Mouse (Mus musculus) brain, embryonic 18.5 days (tissue): ENCODE data around the gene Zkscan1.
"Not testable (repeated sequence)": the region's sequence is repeated elsewhere in the genome, so short reads cannot be mapped to it uniquely, and the experiment has no call there.

Experiments
- DNase-seq: peaks from one replicate; pipeline ENCODE4 v3.0.0-alpha.2; 2012; ENCODE audit warnings: low read depth, low spot score

The Zkscan1 gene

GRCm38 (mm10) chr5:138084996-138085395, at the start of gene Zkscan1:
Gene Zkscan1, plus strand, starts transcription at chr5:138085084.
- DNase-seq = peak; percentile 84

DNA sequence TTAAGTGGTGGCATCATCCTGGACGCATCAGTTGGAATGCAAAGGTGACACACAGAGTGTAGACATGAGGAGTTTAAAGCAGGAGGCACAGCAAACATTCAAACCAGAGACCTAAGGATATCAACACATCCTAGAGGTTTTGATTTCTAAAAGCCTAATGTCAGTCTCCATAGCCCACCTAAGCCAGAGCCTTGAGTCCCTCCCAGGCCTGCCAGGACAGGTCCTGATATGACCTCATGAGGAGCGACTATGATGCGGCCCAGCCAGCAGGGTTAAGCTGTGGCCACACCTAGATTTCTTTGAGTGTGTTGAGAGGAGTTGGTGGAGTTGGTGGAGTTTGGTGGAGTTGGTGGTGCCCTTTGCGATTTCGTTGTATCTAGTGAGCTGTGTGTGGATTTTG, 32.0 kb upstream of the Zkscan1 start, which contains the start of gene Smok3c:
TSS of gene Smok3c (plus strand) at position 301 of the 400 bp plus-strand sequence.
- DNase-seq = not testable (repeated sequence)

- no peak for DNase-seq
These were observed 11.1 kb upstream of the Zkscan1 start for GRCm38 (mm10) chr5:138073803-138074202.

- no peak for DNase-seq
These were observed 9.2 kb upstream of the Zkscan1 start for GRCm38 (mm10) chr5:138075684-138076083.

DNA sequence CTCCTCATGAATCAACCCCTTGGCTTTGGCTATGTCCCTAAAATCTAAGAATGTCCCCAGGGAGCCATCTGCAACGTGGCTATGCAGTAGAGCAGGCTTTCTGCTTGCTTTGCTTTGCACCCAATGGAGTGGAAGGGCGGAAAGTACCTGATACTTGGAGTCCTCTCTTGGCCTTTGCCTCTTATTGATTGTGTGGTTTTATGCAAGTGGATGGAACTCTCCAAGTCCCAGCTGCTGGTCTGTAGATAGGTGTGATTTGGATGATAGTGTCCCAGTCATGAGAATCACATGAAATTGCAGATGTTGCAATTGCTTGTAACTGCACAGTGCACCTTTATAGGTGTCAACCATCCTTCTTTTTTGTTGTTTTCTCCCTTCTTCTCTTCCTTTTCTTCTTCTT, 8.7 kb upstream of the Zkscan1 start:
- DNase-seq = no peak

GRCm38 (mm10) chr5:138080456-138080855, 4.4 kb upstream of the Zkscan1 start:
- DNase-seq = no peak

- DNase-seq = no peak
These were observed 3.4 kb upstream of the Zkscan1 start for GRCm38 (mm10) chr5:138081446-138081845.

DNA sequence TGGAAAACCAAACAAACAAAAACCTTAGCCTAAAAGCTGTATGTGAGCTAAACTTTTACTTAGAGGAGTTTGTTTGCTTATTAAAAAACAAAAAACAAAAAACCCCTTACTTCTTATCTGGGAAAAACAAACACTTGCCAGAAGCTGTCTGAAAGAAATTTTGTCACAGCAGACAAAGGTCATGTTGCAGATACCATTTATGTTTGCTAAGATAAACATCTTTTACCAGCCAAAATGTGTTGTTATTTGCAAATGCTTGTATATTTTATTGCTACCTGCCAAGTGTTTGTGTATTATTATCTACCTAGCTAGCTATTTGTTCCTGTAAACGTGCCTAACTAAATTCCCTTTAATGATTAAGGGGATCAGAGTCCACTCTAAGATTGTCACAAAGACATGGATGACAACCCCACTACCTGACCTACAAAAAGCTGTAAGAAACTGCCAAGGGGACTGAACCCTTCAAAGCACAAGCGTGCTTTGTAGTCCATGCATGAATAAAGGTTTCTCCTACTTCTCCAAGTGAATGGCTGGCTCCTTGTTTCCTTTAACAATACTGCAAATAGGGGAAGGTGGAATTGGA, 1.5 kb upstream of the Zkscan1 start:
- DNase-seq = no peak

- no peak for DNase-seq
These were observed 948 bp upstream of the Zkscan1 start for GRCm38 (mm10) chr5:138083936-138084335.

- no peak for DNase-seq
These were observed 377 bp upstream of the Zkscan1 start for GRCm38 (mm10) chr5:138084507-138084906.

DNA sequence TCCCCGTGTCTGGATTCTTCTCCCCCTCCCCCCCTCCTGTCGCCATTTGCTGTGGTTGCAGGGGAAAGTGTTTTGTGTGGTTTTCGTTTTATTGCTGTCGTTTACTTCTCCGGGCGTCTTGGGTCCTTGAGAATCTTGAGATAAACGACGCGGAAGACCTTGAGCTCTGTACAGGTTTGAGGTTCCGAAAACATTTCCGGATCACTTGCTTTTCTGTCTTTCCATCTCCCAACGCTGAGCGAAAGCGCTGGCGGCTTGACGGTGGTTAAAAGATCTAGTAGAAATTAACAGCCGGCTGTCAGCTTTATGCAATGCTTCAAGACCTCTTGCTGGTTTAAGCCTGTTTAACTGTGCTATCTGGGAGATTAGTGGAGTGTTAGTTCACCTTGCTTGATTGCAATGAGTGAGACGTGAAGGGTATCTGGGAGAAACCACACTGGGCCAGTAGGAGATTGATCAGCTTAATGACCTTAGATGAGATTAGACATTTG, 582 bp downstream of the Zkscan1 start:
- DNase-seq = no peak

DNA sequence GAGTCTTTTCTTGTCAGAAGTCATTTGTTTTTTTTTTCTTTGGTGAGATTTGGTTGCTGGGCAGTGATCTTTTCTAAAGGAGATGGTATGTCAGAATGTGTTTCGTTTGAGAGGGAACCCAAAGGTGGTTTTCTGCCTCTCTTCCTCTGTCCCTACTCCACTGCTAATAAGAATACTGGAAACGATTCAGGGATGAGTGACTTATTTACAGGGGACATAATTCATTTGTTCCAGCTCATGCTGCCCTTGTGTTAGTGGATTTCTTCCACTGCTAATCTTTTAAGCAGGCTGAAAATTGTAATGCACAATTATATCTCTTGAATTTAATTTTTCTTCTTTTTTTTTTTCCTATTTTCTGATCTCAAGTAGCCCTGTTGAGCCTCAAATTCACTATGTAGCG, 2.0 kb downstream of the Zkscan1 start:
- no peak for DNase-seq

- no peak for DNase-seq
These were observed 3.5 kb downstream of the Zkscan1 start for GRCm38 (mm10) chr5:138088366-138088765.

GRCm38 (mm10) chr5:138089108-138089551, 4.2 kb downstream of the Zkscan1 start:
- no peak for DNase-seq

GRCm38 (mm10) chr5:138090271-138090670, 5.4 kb downstream of the Zkscan1 start:
- DNase-seq = no peak

DNA sequence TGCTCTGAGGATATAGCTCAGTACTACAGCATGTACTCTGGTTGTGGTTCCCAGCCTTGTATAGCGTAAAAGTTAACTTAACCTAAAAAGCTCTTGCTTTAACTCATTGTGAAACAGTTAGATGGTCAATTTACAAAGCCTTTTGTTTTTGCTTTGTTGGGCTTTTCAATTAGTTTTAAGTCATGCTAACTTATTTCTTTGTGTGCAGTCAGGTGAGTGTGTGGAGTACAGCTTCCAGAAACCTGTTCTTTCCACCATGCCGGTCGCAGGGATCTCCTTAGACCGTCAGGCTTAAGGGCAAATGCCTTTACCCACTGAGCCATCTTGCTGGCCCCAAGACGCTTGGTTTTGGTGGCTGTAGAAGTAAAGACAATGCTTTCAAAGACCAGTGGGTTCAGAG, 5.9 kb downstream of the Zkscan1 start:
- DNase-seq = no peak

GRCm38 (mm10) chr5:138092771-138093170, 7.9 kb downstream of the Zkscan1 start:
- no peak for DNase-seq

DNA sequence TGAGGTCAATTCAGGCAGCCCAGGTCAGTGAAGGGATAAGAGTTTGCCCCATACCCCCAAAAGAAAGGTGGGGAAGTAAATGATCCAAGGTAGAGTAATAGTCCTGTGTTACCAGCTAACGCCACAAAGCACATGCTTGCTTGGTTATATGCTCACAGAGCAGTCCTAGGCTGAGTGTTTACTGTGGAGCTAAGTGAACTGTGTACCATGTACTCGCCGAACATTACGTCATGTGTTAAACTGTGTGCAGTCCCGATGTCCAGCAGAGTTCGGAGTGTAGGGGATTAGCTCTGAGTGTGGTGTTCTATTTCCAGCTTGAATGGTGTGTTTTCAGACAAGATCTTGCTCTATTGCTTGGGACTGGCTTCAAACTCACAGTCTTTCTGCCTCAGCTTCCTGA, 9.6 kb downstream of the Zkscan1 start:
- DNase-seq = no peak

DNA sequence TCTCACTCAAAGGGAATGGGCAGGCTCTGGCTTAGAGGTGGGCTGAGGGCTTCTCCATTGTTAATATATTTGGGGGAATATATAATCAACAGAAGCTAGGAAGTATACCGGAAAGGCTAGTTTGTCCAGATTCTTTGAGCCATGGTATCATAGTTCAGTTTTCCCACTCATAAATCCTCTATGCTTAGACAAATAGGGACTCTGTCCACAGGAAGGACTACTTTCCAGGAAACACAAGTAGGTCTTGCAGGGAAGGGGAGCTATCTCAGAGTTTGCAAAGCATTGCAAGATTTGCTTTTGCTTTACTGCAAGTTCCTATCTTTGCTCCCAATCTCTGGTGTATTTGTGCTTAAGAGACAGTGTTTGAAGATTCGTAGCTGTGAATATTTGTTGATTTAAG, 20.1 kb downstream of the Zkscan1 start:
- DNase-seq = no peak

DNA sequence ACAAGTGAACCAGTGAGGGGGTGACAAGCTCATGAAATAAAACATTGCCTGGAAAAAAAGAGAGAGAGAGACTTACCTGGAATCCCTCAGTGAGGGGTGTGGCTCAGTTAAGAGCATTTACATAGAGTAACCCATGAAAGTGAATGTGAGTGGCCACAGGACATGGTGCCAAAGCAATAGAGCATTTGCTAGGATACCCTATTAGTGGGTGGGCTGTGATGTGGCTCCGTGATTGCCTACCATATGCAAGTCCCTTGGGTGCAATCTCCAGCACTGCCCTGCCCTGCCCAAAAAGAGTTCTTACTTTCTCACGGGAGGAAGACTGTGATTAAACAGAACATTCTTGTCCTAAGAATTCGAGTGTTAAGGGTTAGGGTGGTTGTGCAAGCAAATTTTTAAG, 22.2 kb downstream of the Zkscan1 start:
- no peak for DNase-seq

- not testable (repeated sequence) for DNase-seq
These were observed 25.0 kb downstream of the Zkscan1 start for GRCm38 (mm10) chr5:138109847-138110396.

DNA sequence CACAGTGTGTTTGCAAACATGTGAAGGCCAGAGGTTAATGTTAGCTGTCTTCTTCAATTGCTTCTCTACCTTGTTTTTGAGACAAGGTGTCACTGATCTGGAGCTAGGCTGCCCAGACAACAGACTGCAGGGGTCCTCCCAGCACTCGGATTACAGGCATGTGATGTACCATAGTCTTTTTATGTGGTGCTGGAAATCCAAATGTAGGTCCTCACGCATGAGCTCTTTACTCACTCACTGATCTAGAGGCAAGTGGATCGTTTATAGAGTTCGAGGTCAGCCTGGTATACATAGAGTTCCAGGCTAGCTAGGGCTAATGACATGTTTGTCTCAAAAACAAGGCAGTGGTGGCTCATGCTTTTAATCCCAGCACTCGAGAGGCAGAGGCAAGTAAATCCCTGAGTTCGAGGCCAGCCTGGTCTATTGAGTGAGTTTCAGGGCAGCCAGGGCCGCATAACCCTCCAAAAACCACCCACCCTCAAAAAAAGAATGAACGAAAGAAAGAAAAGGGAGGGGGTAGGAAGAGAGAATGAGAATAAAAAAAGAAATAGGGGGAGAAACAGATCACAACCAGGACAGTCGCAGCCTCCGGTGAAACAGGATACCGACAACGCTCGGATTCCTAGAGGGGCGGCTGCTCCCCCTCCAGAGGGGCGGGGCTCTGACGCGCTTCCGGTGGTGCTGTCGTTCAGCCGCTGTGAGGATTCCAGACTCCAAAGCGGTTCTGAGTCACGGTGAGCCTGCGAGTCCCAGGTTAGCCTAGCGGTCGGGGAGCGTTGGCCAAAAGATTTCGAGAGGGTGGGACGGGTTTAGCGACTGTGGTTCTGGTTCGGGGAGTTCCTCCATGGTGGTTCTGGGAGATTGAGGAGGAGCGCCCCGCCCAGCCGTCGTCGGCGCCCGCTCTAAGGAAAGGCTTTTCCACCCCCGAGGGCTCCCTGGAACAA, 31.6 kb downstream of the Zkscan1 start, which contains the start of gene Zscan21:
TSS of gene Zscan21 (plus strand) at position 649 of the 944 bp plus-strand sequence.
- peak; percentile 79 for DNase-seq
